8 mouse cellular contexts compared by ENCODE assay signal in genomic region chr2:156126992-156127391, GRCm38 (mm10). TPM values are rescaled to one million over a fixed set of nuclear protein-coding genes. Genes with fewer than 3 reads are reported as not detected.
DNase-seq lines count a peak whose midpoint lies in the region; ATAC-seq lines count a peak whose summit lies in the region.

TSS of gene Gm28036 (minus strand) at chr2:156127092.

- no peaks in the 10 kb centered on the region for H3K9me3 ChIP-seq in kidney, embryonic 16.5 days (ENCODE audit: low read length)
- H3K9me3 ChIP-seq in embryonic facial prominence, embryonic 10.5 days: no peaks in the 10 kb centered on the region
- no peaks in the 10 kb centered on the region for H3K9me3 ChIP-seq in hindbrain, embryonic 12.5 days (replicated peaks)
- H3K9me3 ChIP-seq in midbrain, embryonic 13.5 days: no peaks in the 10 kb centered on the region

- no peak within 1 kb of the TSS for H3K27ac ChIP-seq in kidney, embryonic 16.5 days (ENCODE audit: low read length)
- H3K27ac ChIP-seq in embryonic facial prominence, embryonic 10.5 days (replicated peaks): no peak within 1 kb of the TSS
- no peak within 1 kb of the TSS for H3K27ac ChIP-seq in hindbrain, embryonic 12.5 days
- no peak within 1 kb of the TSS for H3K27ac ChIP-seq in midbrain, embryonic 13.5 days

- H3K4me2 ChIP-seq in kidney, embryonic 16.5 days (replicated peaks; ENCODE audit: low read depth, low read length): no peak within 1 kb of the TSS
- H3K4me2 ChIP-seq in hindbrain, embryonic 12.5 days (replicated peaks): no peak within 1 kb of the TSS
- H3K4me2 ChIP-seq in midbrain, embryonic 13.5 days (replicated peaks): no peak within 1 kb of the TSS

- no peak for DNase-seq in kidney, adult 11 months
- no peak for DNase-seq in embryonic facial prominence, embryonic 10.5 days (ENCODE audit: low spot score)
- DNase-seq in frontal cortex, postnatal 25 days (ENCODE audit: low spot score in 2 of 2): no peak
- DNase-seq in thymus, postnatal 14 days: no peak

- no peak for ATAC-seq in kidney, embryonic 16.5 days (ENCODE audit: low FRiP score, low TSS enrichment)
- no peak for ATAC-seq in hindbrain, embryonic 12.5 days (ENCODE audit: low FRiP score)
- ATAC-seq in midbrain, embryonic 13.5 days: no peak
- no peak for ATAC-seq in CD4-positive, CD25-positive, alpha-beta regulatory T cell, adult 4 months

- H3K9ac ChIP-seq in kidney, embryonic 16.5 days (replicated peaks; ENCODE audit: low read length): no peak within 1 kb of the TSS
- no peak within 1 kb of the TSS for H3K9ac ChIP-seq in hindbrain, embryonic 12.5 days
- no peak within 1 kb of the TSS for H3K9ac ChIP-seq in midbrain, embryonic 13.5 days (replicated peaks)

- no peaks in the 10 kb centered on the region for H3K27me3 ChIP-seq in kidney, embryonic 16.5 days (ENCODE audit: insufficient read depth, low read length)
- H3K27me3 ChIP-seq in embryonic facial prominence, embryonic 10.5 days (replicated peaks; ENCODE audit: low read depth, poor library complexity, severe bottlenecking): no peaks in the 10 kb centered on the region
- H3K27me3 ChIP-seq in hindbrain, embryonic 12.5 days: no peaks in the 10 kb centered on the region
- no peaks in the 10 kb centered on the region for H3K27me3 ChIP-seq in midbrain, embryonic 13.5 days

- H3K4me1 ChIP-seq in kidney, embryonic 16.5 days (ENCODE audit: insufficient read depth, low read length): no peaks in the 10 kb centered on the region
- H3K4me1 ChIP-seq in embryonic facial prominence, embryonic 10.5 days: no peaks in the 10 kb centered on the region
- no peaks in the 10 kb centered on the region for H3K4me1 ChIP-seq in hindbrain, embryonic 12.5 days
- no peaks in the 10 kb centered on the region for H3K4me1 ChIP-seq in midbrain, embryonic 13.5 days (replicated peaks)

- H3K4me3 ChIP-seq in kidney, embryonic 16.5 days (ENCODE audit: low read length): no peak within 1 kb of the TSS
- H3K4me3 ChIP-seq in embryonic facial prominence, embryonic 10.5 days: no peak within 1 kb of the TSS
- no peak within 1 kb of the TSS for H3K4me3 ChIP-seq in hindbrain, embryonic 12.5 days
- H3K4me3 ChIP-seq in midbrain, embryonic 13.5 days (replicated peaks): no peak within 1 kb of the TSS

- peaks cover 21% of the 10 kb centered on the region; the same call in 1 of the 2 replicates for H3K36me3 ChIP-seq in kidney, embryonic 16.5 days (ENCODE audit: insufficient read depth, low read length)
- peaks cover 67% of the 10 kb centered on the region for H3K36me3 ChIP-seq in embryonic facial prominence, embryonic 10.5 days (replicated peaks)
- peaks cover 24% of the 10 kb centered on the region for H3K36me3 ChIP-seq in hindbrain, embryonic 12.5 days
- peaks cover 40% of the 10 kb centered on the region for H3K36me3 ChIP-seq in midbrain, embryonic 13.5 days

- WGBS in kidney, embryonic 16.5 days: 95% methylated on average over 5 of the region's 5 CpGs
- 94% methylated on average over 5 of the region's 5 CpGs for WGBS in embryonic facial prominence, embryonic 10.5 days
- 94% methylated on average over 5 of the region's 5 CpGs for WGBS in hindbrain, embryonic 12.5 days
- 95% methylated on average over 5 of the region's 5 CpGs for WGBS in midbrain, embryonic 13.5 days

RNA-seq across cellular contexts. Expression of gene Gm28036, which starts in this region (rescaled TPM):
- 22.0 and 26.5 TPM in 2 replicates for polyA plus RNA-seq in kidney, embryonic 16.5 days (2015; fragmentation: Nextera tagmentation; extraction: Ambion mirVana)
- 23.3 and 35.7 TPM in 2 replicates for polyA plus RNA-seq in embryonic facial prominence, embryonic 10.5 days (2016; fragmentation: Nextera tagmentation; extraction: Ambion mirVana)
- 20.9 and 34.5 TPM in 2 replicates for polyA plus RNA-seq in hindbrain, embryonic 12.5 days (2016; fragmentation: Nextera tagmentation; extraction: Ambion mirVana)
- 23.0 and 28.4 TPM in 2 replicates for polyA plus RNA-seq in midbrain, embryonic 13.5 days (2015; fragmentation: Nextera tagmentation; extraction: Ambion mirVana)
- polyA plus RNA-seq in CD4-positive, CD25-positive, alpha-beta regulatory T cell, adult 4 months (2017; shearing (Covaris generic)): 1 to 10 TPM; 7.7 to 8.0 TPM
